Comparison of ENCODE assay signal across 26 mouse cellular contexts in genomic region chr11:44951506-44951905, GRCm38 (mm10).
DNase-seq lines count a peak whose midpoint lies in the region; ATAC-seq and TF ChIP-seq lines count a peak whose summit lies in the region.
"Had no signal": no experiment of that assay in that cellular context is flagged by ENCODE, and none has a peak within 500 bp of the region (broad histone marks: within the 10 kb centered on the region; RNA-seq: fewer than 3 reads in every experiment).

No protein-coding gene starts in this region.

- DNase-seq in 3T3-L1 (ENCODE audit: low read depth, low spot score) (peak; percentile 90), CH12.LX (ENCODE audit: extremely low read depth) (no peak), adipocyte (ENCODE audit: low spot score) (peak; percentile 18)
- no peak for DNase-seq in limb, embryonic 10.5 days (ENCODE audit: low spot score)
- no peak for DNase-seq in embryo, embryonic 10 days (ENCODE audit: low spot score)
- no peak for DNase-seq in yolk sac, embryonic 10.5 days (ENCODE audit: low spot score)
- no peak for DNase-seq in forebrain, embryonic 11.5 days (ENCODE audit: low spot score)
- DNase-seq: adrenal gland, adult 8-10 months; adrenal gland, postnatal 36 days; cerebellum, adult 11 months; cerebellum, adult 9-10 months; cerebellum, postnatal 25 days; forebrain, postnatal 0 days; gastrocnemius, postnatal 14 days; heart, adult 18-20 months; heart, postnatal 14 days; kidney, adult 2 months had no signal

- no peak for TF ChIP-seq EP300 in CH12.LX (IDR thresholded peaks at IDR 0.05; ENCODE audit: low read length)

- 92% methylated on average over 4 of the region's 4 CpGs for WGBS in limb, embryonic 10.5 days
- 91% methylated on average over 4 of the region's 4 CpGs for WGBS in forebrain, embryonic 11.5 days

- no peak for TF ChIP-seq RAD21 in CH12.LX (IDR thresholded peaks at IDR 0.05; ENCODE audit: low read depth, low read length)

- no peaks in the 10 kb centered on the region for H3K9me3 ChIP-seq in CH12.LX (replicated peaks; ENCODE audit: low read length)
- H3K9me3 ChIP-seq in limb, embryonic 10.5 days (replicated peaks), result no peaks in the 10 kb centered on the region
- H3K9me3 ChIP-seq in forebrain, embryonic 11.5 days (ENCODE audit: control insufficient read depth, low read length), result no peaks in the 10 kb centered on the region
- H3K9me3 ChIP-seq: embryonic facial prominence, embryonic 10.5 days; forebrain, embryonic 12.5 days; heart, embryonic 15.5 days; hindbrain, embryonic 13.5 days; intestine, embryonic 15.5 days; kidney, embryonic 15.5 days had no signal

- H3K4me1 ChIP-seq in CH12.LX (ENCODE audit: control insufficient read depth in 1 of 2, insufficient read depth in 2 of 2), result peaks cover 24 to 71% of the 10 kb centered on the region in 2 experiments
- H3K4me1 ChIP-seq in limb, embryonic 10.5 days, result peaks cover 10% of the 10 kb centered on the region; the same call in 1 of the 2 replicates
- no peaks in the 10 kb centered on the region for H3K4me1 ChIP-seq in forebrain, embryonic 11.5 days (replicated peaks; ENCODE audit: control insufficient read depth, insufficient read depth, low read length)
- H3K4me1 ChIP-seq: forebrain, embryonic 12.5 days; heart, embryonic 15.5 days; intestine, embryonic 15.5 days; kidney, embryonic 15.5 days had no signal

- no peaks in the 10 kb centered on the region for H3K27me3 ChIP-seq in CH12.LX (replicated peaks)
- H3K27me3 ChIP-seq in limb, embryonic 10.5 days (ENCODE audit: low read depth, poor library complexity, severe bottlenecking), result no peaks in the 10 kb centered on the region
- H3K27me3 ChIP-seq in forebrain, embryonic 11.5 days (ENCODE audit: control insufficient read depth, insufficient read depth, low read length), result no peaks in the 10 kb centered on the region
- H3K27me3 ChIP-seq: forebrain, embryonic 12.5 days; heart, embryonic 15.5 days; hindbrain, embryonic 13.5 days; intestine, embryonic 15.5 days; kidney, embryonic 15.5 days had no signal

- no peaks in the 10 kb centered on the region for H3K79me2 ChIP-seq in CH12.LX (replicated peaks; ENCODE audit: control insufficient read depth, extremely low read depth, insufficient read depth, poor library complexity, severe bottlenecking)

- peak overlapping the region; percentile 15; the same call in 1 of the 2 replicates for H3K27ac ChIP-seq in CH12.LX (ENCODE audit: insufficient read depth, low read depth)
- no peak overlapping the region for H3K27ac ChIP-seq in limb, embryonic 10.5 days
- H3K27ac ChIP-seq in forebrain, embryonic 11.5 days (ENCODE audit: low read depth, low read length), result no peak overlapping the region
- H3K27ac ChIP-seq: embryonic facial prominence, embryonic 10.5 days; forebrain, embryonic 12.5 days; heart, embryonic 15.5 days; hindbrain, embryonic 13.5 days; intestine, embryonic 15.5 days; kidney, embryonic 15.5 days had no signal

- no peak overlapping the region for H3K4me2 ChIP-seq in CH12.LX (ENCODE audit: insufficient read depth, low read depth, poor library complexity, severe bottlenecking)
- no peak overlapping the region for H3K4me2 ChIP-seq in forebrain, embryonic 11.5 days (ENCODE audit: low read depth, low read length, severe bottlenecking)
- H3K4me2 ChIP-seq: forebrain, embryonic 12.5 days; heart, embryonic 11.5 days; heart, embryonic 15.5 days; hindbrain, embryonic 13.5 days; intestine, embryonic 15.5 days; kidney, embryonic 15.5 days had no signal

- dilution Hi-C loops in CH12.LX (cut with MboI; ENCODE audit: extremely low pct_ligation_motif_present, extremely low pct_unique_long_range_greater_than_20kb, low sequenced_read_pairs), result no loop called here

- H3K4me3 ChIP-seq in CH12.LX (replicated peaks in 1 of 3; ENCODE audit: low read depth in 2 of 3, low read length in 2 of 3, poor library complexity in 1 of 3), result no peak overlapping the region
- H3K4me3 ChIP-seq in limb, embryonic 10.5 days, result no peak overlapping the region
- H3K4me3 ChIP-seq in forebrain, embryonic 11.5 days (ENCODE audit: low read depth, low read length), result no peak overlapping the region
- H3K4me3 ChIP-seq: embryonic facial prominence, embryonic 10.5 days; erythroblast, embryonic 14.5 days; forebrain, embryonic 12.5 days; heart, embryonic 15.5 days; hindbrain, embryonic 13.5 days; intestine, embryonic 15.5 days; kidney, embryonic 15.5 days had no signal

- TF ChIP-seq POLR2A in CH12.LX (IDR thresholded peaks at IDR 0.05; ENCODE audit: low read depth, low read length), result no peak

- H3K9ac ChIP-seq in CH12.LX (ENCODE audit: insufficient read depth, low read depth), result no peak overlapping the region
- H3K9ac ChIP-seq in forebrain, embryonic 11.5 days (ENCODE audit: low read length), result no peak overlapping the region
- H3K9ac ChIP-seq: forebrain, embryonic 12.5 days; forebrain, postnatal 0 days; heart, embryonic 15.5 days; hindbrain, embryonic 13.5 days; intestine, embryonic 15.5 days; kidney, embryonic 15.5 days had no signal

- in situ Hi-C loops in CH12.LX (cut with MboI; ENCODE audit: low pct_ligation_motif_present, low pct_unique_long_range_greater_than_20kb, low sequenced_read_pairs), result no loop called here

- peaks cover 7 to 55% of the 10 kb centered on the region in 2 experiments for H3K36me3 ChIP-seq in CH12.LX (replicated peaks in 1 of 2; ENCODE audit: control insufficient read depth in 1 of 2, insufficient read depth in 1 of 2, low read length in 1 of 2)
- no peaks in the 10 kb centered on the region for H3K36me3 ChIP-seq in limb, embryonic 10.5 days
- no peaks in the 10 kb centered on the region for H3K36me3 ChIP-seq in forebrain, embryonic 11.5 days (ENCODE audit: control insufficient read depth, insufficient read depth, low read length)
- H3K36me3 ChIP-seq: embryonic facial prominence, embryonic 10.5 days; forebrain, embryonic 12.5 days; heart, embryonic 15.5 days; hindbrain, embryonic 13.5 days; intestine, embryonic 15.5 days; kidney, embryonic 15.5 days had no signal

- TF ChIP-seq CTCF in CH12.LX (conservative IDR thresholded peaks at IDR 0.05 in 1 of 2, IDR thresholded peaks at IDR 0.05 in 1 of 2; ENCODE audit: low read depth in 2 of 2, low read length in 2 of 2), result no peak

- peak; percentile 66; the same call in 1 of the 2 replicates for ATAC-seq in granulocyte monocyte progenitor cell, adult 5-6 weeks (replicated peaks; ENCODE audit: poor library complexity, severe bottlenecking)
- ATAC-seq in forebrain, embryonic 11.5 days (replicated peaks; ENCODE audit: low FRiP score), result no peak
- ATAC-seq: forebrain, postnatal 0 days; intestine, embryonic 15.5 days had no signal

TF ChIP-seq in CH12.LX, 34 proteins besides CTCF, POLR2A, EP300 and RAD21:
- TF ChIP-seq TCF12 (IDR thresholded peaks at IDR 0.05; ENCODE audit: low read depth, low read length), result no peak
- TF ChIP-seq TBP (conservative IDR thresholded peaks at IDR 0.05; ENCODE audit: low read depth, low read length), result no peak
- TF ChIP-seq ETS1 (conservative IDR thresholded peaks at IDR 0.05; ENCODE audit: low read depth, low read length), result no peak
- no peak for TF ChIP-seq NELFE (IDR thresholded peaks at IDR 0.05; ENCODE audit: low read depth, low read length)
- no peak for TF ChIP-seq CHD1 (IDR thresholded peaks at IDR 0.05; ENCODE audit: low read depth, low read length)
- no peak for TF ChIP-seq MEF2A (IDR thresholded peaks at IDR 0.05; ENCODE audit: borderline replicate concordance, low read depth, low read length)
- TF ChIP-seq MAZ (IDR thresholded peaks at IDR 0.05; ENCODE audit: low read depth, low read length), result no peak
- no peak for TF ChIP-seq USF2 (conservative IDR thresholded peaks at IDR 0.05; ENCODE audit: low read depth, low read length)
- no peak for TF ChIP-seq KAT2A (IDR thresholded peaks at IDR 0.05; ENCODE audit: insufficient replicate concordance, low read length)
- TF ChIP-seq BHLHE40 (IDR thresholded peaks at IDR 0.05; ENCODE audit: low read depth, low read length), result no peak
- no peak for TF ChIP-seq ZNF384 (IDR thresholded peaks at IDR 0.05; ENCODE audit: low read depth, low read length)
- no peak for TF ChIP-seq MYC (IDR thresholded peaks at IDR 0.05; ENCODE audit: low read depth, low read length)
- TF ChIP-seq PAX5 (IDR thresholded peaks at IDR 0.05; ENCODE audit: low read length), result no peak
TF ChIP-seq in CH12.LX: peak in this region for 0.

Comparison
In these comparisons a context has a peak if more than half of its experiments do, and no peak if none do; other contexts are left out.
1. DNase-seq: peak in 3T3-L1 (single experiment) and adipocyte (single experiment); none in CH12.LX (single experiment), limb, embryonic 10.5 days (single experiment), embryo, embryonic 10 days (single experiment), yolk sac, embryonic 10.5 days (single experiment) and forebrain, embryonic 11.5 days (single experiment).